ENCODE assay signal across 2 mouse cellular contexts in genomic region chr14:30024387-30024786, GRCm38 (mm10).
TF ChIP-seq lines count a peak whose summit lies in the region.

No protein-coding gene starts in this region.

TF ChIP-seq in CH12.LX, 34 proteins besides CTCF, POLR2A, EP300 and RAD21:
- TF ChIP-seq MYC (IDR thresholded peaks at IDR 0.05; ENCODE audit: low read depth, low read length) (0 out of 2 replicates have a peak, but pooled peaks have one; percentile 19), IRF4 (IDR thresholded peaks at IDR 0.05; ENCODE audit: low read depth, low read length) (no peak), BHLHE40 (IDR thresholded peaks at IDR 0.05; ENCODE audit: low read depth, low read length) (0 out of 2 replicates have a peak, but pooled peaks have one; percentile 15)

TF ChIP-seq in myocyte, 11 proteins besides CTCF, POLR2A, EP300 and RAD21:
- TF ChIP-seq MYOD1 (IDR thresholded peaks at IDR 0.05; ENCODE audit: control insufficient read depth in 1 of 3, insufficient read length in 2 of 3, low read depth in 2 of 3): no peak
- no peak for TF ChIP-seq POLR2AphosphoS2 (IDR thresholded peaks at IDR 0.05; ENCODE audit: insufficient read length, low read depth)
- TF ChIP-seq MAX (IDR thresholded peaks at IDR 0.05; ENCODE audit: low read depth): no peak
- TF ChIP-seq CEBPB (IDR thresholded peaks at IDR 0.05; ENCODE audit: insufficient read depth, poor library complexity, severe bottlenecking): peak; percentile 38; the same call in 1 of the 2 replicates
